Mouse (Mus musculus) stomach, embryonic 14.5 days (tissue): ENCODE data around the gene Gak. TPM values are rescaled to one million over a fixed set of nuclear protein-coding genes. Genes with fewer than 3 reads are reported as not detected.

Experiments used
- ATAC-seq: fragments of 200-750 bp; cut with Nextera tagmentation; 2 replicates; pipeline ENCODE4 v1.8.0; 2017; ENCODE audit warnings: low read depth, moderate TSS enrichment; ENCODE audit not compliant: insufficient number of reproducible peaks, insufficient read depth, low FRiP score
- H3K27ac ChIP-seq: fragments of 300-500 bp; sonication (generic); 2 replicates; pipeline ENCODE4 v1.5.1; 2014; ENCODE audit warnings: mild to moderate bottlenecking, low read length, moderate library complexity, mixed read lengths
- H3K27me3 ChIP-seq: fragments of 300-500 bp; sonication (generic); 2 replicates; pipeline ENCODE4 v1.6.1; 2014; ENCODE audit warnings: low read length, control low read depth, mixed read lengths; ENCODE audit not compliant: control insufficient read depth, insufficient read depth
- H3K36me3 ChIP-seq: fragments of 300-500 bp; sonication (generic); 2 replicates; pipeline ENCODE4 v1.6.1; 2014; ENCODE audit warnings: mild to moderate bottlenecking, control low read depth, low read length, moderate library complexity, mixed read lengths; ENCODE audit not compliant: control insufficient read depth, insufficient read depth
- H3K4me1 ChIP-seq: fragments of 300-500 bp; sonication (generic); 2 replicates; pipeline ENCODE4 v1.6.1; 2014; ENCODE audit warnings: low read length, control low read depth, mixed read lengths; ENCODE audit not compliant: control insufficient read depth, insufficient read depth
- H3K4me2 ChIP-seq: fragments of 300-500 bp; sonication (generic); replicated peaks from 2 replicates; pipeline ENCODE4 v1.6.1; 2014; ENCODE audit warnings: low read depth, low read length, control low read depth
- H3K4me3 ChIP-seq: fragments of 300-500 bp; sonication (generic); 2 replicates; pipeline ENCODE4 v1.5.1; 2014; ENCODE audit warnings: low read depth, low read length, control low read depth
- H3K9ac ChIP-seq: fragments of 300-500 bp; sonication (generic); replicated peaks from 2 replicates; pipeline ENCODE4 v1.6.1; 2014; ENCODE audit warnings: low read depth, mild to moderate bottlenecking, control low read depth, low read length, moderate library complexity, mixed read lengths
- H3K9me3 ChIP-seq: fragments of 300-500 bp; sonication (generic); 2 replicates; pipeline ENCODE4 v1.6.1; 2016; ENCODE audit warnings: low read depth, low read length, control low read depth; ENCODE audit not compliant: control insufficient read depth
- WGBS: fragments of 180-500 bp; shearing (Covaris S2); extraction: QIAGEN DNeasy Blood & Tissue Kit; methylation state at CpG from one replicate; pipeline ENCODE4 v1.1.7; 2014; 5-methylcytosine and 5-hydroxymethylcytosine counted together
- polyA plus RNA-seq: library from polyadenylated mRNA; unstranded; fragments of >200 nt; fragmentation: Nextera tagmentation; extraction: Ambion mirVana; gene quantifications from 2 replicates; pipeline ENCODE4 v1.2.1, GENCODE M21; 2014

Gak gene
- polyA plus RNA-seq, 1 experiment from 2014 or later = 49.9 TPM

DNA sequence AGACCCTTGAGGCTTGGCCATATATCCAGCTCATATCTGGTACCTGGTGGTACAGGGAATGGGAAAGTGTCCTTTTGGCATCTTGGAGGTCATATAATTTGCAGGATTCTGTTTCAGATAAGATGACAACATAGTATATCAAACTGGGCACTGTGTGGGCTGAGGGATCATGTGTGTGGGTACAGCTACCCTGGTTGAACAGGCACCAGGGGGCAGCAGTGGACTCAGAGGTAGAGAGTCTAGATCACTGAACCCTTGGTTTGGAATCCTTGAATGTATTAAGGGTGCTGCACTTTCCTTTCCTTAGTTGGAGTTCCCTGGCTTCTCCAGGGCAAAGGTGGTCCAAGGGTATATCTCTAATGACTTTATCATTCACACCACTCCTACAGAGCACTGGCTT is 41.2 kb upstream of the Gak start:
- H3K9ac ChIP-seq = no peak overlapping the region
- H3K4me2 ChIP-seq = no peak overlapping the region
- no peak overlapping the region for H3K4me3 ChIP-seq
- 0 out of 2 replicates have a peak, but pooled peaks have one; percentile 25 for ATAC-seq
- H3K36me3 ChIP-seq = 0 out of 2 replicates have a peak, but pooled peaks cover 5% of the 10 kb centered on the region
- H3K9me3 ChIP-seq = no peaks in the 10 kb centered on the region
- no peaks in the 10 kb centered on the region for H3K27me3 ChIP-seq
- no peak overlapping the region for H3K27ac ChIP-seq
- H3K4me1 ChIP-seq = 0 out of 2 replicates have a peak, but pooled peaks cover 6% of the 10 kb centered on the region

DNA sequence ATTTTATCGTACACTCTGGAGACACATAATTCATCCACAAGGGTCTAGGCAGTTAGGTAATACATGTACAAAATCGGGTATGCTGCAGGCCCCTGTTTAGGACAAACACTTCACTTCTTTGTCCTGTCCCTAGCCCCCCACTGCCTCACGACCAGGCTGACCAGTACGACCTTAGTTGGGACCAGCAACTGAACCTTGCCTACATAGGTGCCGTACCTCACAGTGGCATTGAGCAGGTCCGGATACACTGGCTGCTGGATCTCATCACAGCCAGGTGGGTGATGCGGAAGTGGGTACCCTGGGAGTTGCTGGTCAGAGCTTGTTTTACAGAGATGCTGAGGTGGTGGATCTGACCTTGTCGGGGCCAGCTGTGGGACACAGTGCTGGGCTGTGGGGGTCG is 40.4 kb upstream of the Gak start:
- H3K27ac ChIP-seq = no peak overlapping the region
- ATAC-seq = no peak
- WGBS = 78% methylated on average over 9 of the region's 9 CpGs

DNA sequence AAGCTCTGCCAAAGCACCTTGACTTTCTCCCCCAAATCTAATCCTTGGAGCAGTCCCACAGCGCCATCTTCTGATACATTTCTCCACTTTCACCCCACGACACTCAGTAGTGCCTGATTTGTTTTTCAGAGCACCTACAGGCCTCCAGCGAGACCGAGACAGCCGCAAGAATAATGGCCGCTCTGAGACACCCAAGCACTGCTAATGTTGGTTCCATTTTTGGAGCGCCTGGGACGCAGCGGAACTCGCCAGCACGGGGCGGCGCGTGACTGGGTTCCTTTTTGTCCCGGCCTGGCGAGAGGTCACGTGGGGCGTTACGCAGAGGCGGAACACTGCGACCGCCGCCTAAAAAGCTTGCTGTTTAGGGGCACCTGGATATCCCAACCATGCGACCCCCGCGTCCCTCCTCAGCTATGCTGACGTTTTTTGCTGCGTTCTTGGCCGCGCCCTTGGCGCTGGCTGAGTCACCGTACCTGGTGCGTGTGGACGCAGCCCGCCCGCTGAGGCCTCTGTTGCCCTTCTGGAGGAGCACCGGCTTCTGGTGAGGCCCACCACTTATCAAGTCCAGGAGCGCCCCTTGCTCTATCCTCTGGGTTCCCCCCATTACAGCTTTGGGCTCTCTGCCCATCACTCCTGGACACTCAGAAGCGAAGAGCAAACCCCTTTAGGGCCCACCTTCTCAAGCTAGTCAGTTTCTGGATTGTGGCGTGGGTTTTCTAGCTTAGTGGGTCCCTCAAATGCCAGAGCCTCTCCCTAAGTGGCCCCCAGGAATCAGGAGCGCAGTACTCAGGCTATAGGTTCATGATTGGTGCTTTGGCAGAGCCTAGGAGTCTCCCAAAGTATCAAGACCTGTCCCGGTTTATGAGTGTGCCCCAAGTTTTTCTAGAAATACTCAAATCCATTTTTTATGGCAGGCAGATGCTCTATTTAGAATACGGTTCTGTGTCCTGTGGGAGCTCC is 39.7 kb upstream of the Gak start, which contains the start of gene Dgkq:
TSS of gene Dgkq (minus strand) at position 696 of the 960 bp plus-strand sequence.
- Histone ChIP-seq H3K4me3 (peak within 1 kb of the TSS; percentile 49), H3K9ac (peak within 1 kb of the TSS; percentile 65), H3K27ac (peak within 1 kb of the TSS; percentile 87), H3K9me3 (no peaks in the 10 kb centered on the region), H3K27me3 (no peaks in the 10 kb centered on the region), H3K4me2 (peak within 1 kb of the TSS; percentile 76), H3K4me1 (0 out of 2 replicates have a peak, but pooled peaks cover 6% of the 10 kb centered on the region), H3K36me3 (0 out of 2 replicates have a peak, but pooled peaks cover 5% of the 10 kb centered on the region)
- peak; percentile 85 for ATAC-seq
- 5% methylated on average over 43 of the region's 43 CpGs for WGBS

More for the DNA sequence above, 40.4 kb upstream of the Gak start:
- Histone ChIP-seq H3K9me3 (no peaks in the 10 kb centered on the region), H3K4me3 (peak overlapping the region; percentile 49), H3K9ac (no peak overlapping the region), H3K4me1 (0 out of 2 replicates have a peak, but pooled peaks cover 6% of the 10 kb centered on the region), H3K27me3 (no peaks in the 10 kb centered on the region), H3K36me3 (0 out of 2 replicates have a peak, but pooled peaks cover 5% of the 10 kb centered on the region), H3K4me2 (peak overlapping the region; percentile 76)

DNA sequence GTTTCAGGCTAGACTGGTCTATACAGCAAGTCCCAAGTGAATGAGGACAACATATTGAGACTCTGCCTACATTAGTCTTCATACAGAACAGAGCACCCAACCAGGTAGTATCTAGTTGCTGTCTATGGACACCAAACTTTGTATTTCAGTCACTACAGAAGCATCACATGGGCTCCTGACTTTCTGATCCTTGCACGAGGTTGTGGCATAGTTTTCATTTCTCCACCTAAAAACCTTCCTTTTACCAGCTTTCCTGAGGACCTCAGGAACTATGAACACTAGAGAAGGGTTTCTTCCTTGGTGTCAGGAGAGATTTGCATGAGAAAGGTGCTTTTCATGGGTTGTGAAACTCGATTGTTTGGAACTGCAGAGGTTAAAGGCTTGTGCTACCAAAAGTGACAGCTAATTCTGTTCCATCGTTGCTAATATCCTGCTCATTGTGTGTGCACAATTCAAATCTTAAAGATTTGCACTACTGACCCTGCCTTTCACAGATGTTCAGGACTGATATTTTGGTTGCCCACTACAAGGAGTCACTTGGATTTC is 38.9 kb upstream of the Gak start:
- Histone ChIP-seq H3K4me2 (peak overlapping the region; percentile 76), H3K27ac (peak overlapping the region; percentile 87; the same call in 1 of the 2 replicates), H3K27me3 (no peaks in the 10 kb centered on the region), H3K4me3 (peak overlapping the region; percentile 49), H3K4me1 (0 out of 2 replicates have a peak, but pooled peaks cover 6% of the 10 kb centered on the region), H3K36me3 (0 out of 2 replicates have a peak, but pooled peaks cover 5% of the 10 kb centered on the region), H3K9me3 (no peaks in the 10 kb centered on the region), H3K9ac (no peak overlapping the region)
- no peak for ATAC-seq
- WGBS = 17% methylated on average over 3 of the region's 3 CpGs

DNA sequence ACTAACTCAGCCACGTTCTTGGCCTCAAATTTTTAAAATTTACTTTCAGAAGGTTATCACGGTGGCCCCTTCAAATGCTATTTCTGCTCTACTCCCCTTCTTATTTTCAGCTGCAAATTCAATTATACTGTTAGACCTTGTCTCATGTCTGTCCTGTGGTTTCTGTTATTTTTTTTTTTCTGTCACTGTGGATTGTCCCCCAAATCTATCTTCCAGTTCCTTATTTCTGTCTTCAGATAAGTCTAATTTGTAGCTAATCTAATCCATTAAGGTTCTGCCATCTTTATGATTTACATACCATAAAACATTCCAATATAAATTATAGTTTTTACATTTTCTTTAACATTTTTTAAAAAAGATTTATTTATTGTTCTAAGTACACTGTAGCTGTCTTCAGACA is 37.8 kb upstream of the Gak start:
- no peak for ATAC-seq
- no peak overlapping the region for H3K4me3 ChIP-seq
- no peak overlapping the region for H3K9ac ChIP-seq
- 0 out of 2 replicates have a peak, but pooled peaks cover 6% of the 10 kb centered on the region for H3K4me1 ChIP-seq
- H3K4me2 ChIP-seq = no peak overlapping the region
- H3K9me3 ChIP-seq = no peaks in the 10 kb centered on the region
- no peak overlapping the region for H3K27ac ChIP-seq
- 0 out of 2 replicates have a peak, but pooled peaks cover 5% of the 10 kb centered on the region for H3K36me3 ChIP-seq
- no peaks in the 10 kb centered on the region for H3K27me3 ChIP-seq
- WGBS = 68% methylated on average over 2 of the region's 2 CpGs

DNA sequence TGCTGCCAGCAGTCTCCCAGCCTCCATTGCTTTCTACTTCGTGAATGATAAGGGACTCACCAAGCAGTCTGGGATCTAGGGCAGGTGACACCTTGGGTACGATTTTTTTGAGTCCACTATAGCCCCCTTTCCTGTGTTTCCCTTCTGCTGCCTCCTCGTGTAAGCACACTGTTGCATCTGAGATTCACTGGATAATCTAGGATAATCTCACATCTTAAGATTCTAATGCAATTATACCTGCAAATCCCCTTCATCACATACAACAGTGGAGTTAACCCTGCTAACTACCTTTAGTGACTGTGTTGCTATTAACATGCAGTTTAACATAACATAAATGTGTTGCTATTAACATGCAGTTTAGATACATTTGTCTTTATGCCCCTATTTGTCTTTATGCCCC is 35.5 kb upstream of the Gak start:
- Histone ChIP-seq H3K4me3 (no peak overlapping the region), H3K4me2 (no peak overlapping the region), H3K9ac (no peak overlapping the region), H3K4me1 (0 out of 2 replicates have a peak, but pooled peaks cover 5% of the 10 kb centered on the region), H3K27me3 (no peaks in the 10 kb centered on the region), H3K36me3 (no peaks in the 10 kb centered on the region), H3K27ac (no peak overlapping the region), H3K9me3 (no peaks in the 10 kb centered on the region)
- WGBS = 41% methylated on average over 3 of the region's 3 CpGs
- no peak for ATAC-seq

DNA sequence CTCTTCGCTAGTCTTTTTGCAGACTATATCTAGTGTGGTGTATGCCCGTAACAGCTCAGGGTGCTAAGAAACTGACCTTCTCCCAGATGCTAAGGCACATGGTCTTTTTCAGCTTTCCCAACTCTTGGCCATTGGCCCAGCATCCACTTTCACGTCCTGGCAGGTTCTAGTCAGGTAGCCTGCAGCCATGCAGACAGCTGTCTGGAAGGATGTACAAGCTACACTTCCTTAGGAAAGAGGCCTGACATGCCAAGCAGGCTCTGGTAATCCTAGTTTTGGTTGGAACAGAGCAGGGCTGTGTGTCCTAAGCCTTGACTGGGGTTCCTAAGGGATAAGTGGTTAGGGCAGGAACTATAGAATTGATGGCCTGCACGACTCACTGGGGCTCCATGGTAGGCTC is 33.2 kb upstream of the Gak start:
- no peaks in the 10 kb centered on the region for H3K27me3 ChIP-seq
- ATAC-seq = no peak
- no peaks in the 10 kb centered on the region for H3K9me3 ChIP-seq
- H3K27ac ChIP-seq = no peak overlapping the region
- H3K4me1 ChIP-seq = peaks cover 5% of the 10 kb centered on the region; the same call in 1 of the 2 replicates
- 83% methylated on average over 4 of the region's 4 CpGs for WGBS
- H3K4me3 ChIP-seq = no peak overlapping the region
- H3K9ac ChIP-seq = no peak overlapping the region
- no peak overlapping the region for H3K4me2 ChIP-seq
- 0 out of 2 replicates have a peak, but pooled peaks cover 3% of the 10 kb centered on the region for H3K36me3 ChIP-seq

DNA sequence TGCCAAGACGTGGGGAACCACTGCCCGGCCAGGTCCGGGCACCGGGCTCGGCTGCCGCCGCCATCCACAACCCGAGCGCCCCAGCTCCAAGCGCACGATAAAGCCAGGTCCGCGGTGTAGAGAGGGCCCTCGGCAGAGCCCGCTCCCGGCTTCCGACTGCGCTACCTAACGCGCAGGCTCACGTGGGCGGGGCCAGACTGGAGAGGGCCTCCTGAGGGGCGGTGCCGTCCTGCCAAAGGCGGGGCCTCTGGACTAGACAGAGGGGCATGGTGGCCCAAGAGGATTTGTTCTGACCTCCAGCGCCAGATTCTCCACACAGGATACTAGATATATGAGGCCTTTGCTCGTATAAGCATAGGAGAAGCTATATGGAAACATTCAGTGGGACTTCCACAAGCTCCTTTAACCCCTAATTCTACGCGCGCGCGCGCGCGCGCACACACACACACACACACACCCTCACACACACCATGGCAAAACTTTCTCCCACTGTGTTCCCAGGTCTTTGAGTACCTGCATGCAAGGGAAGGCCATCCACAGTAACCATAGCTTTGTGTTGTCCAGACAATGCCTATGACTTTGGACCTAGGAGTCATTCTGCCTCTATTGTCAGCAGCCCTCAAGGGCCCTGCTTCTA is 31.2 kb upstream of the Gak start:
- peaks cover 8% of the 10 kb centered on the region; the same call in 1 of the 2 replicates for H3K36me3 ChIP-seq
- H3K27ac ChIP-seq = no peak overlapping the region
- H3K27me3 ChIP-seq = no peaks in the 10 kb centered on the region
- H3K9me3 ChIP-seq = no peaks in the 10 kb centered on the region
- H3K4me2 ChIP-seq = peak overlapping the region; percentile 44
- peak; percentile 99 for ATAC-seq
- H3K9ac ChIP-seq = peak overlapping the region; percentile 74
- H3K4me1 ChIP-seq = peaks cover 5% of the 10 kb centered on the region; the same call in 1 of the 2 replicates
- WGBS = 13% methylated on average over 35 of the region's 36 CpGs
- peak overlapping the region; percentile 62 for H3K4me3 ChIP-seq
